18 mouse cellular contexts compared by ENCODE assay signal in the genomic region with DNA sequence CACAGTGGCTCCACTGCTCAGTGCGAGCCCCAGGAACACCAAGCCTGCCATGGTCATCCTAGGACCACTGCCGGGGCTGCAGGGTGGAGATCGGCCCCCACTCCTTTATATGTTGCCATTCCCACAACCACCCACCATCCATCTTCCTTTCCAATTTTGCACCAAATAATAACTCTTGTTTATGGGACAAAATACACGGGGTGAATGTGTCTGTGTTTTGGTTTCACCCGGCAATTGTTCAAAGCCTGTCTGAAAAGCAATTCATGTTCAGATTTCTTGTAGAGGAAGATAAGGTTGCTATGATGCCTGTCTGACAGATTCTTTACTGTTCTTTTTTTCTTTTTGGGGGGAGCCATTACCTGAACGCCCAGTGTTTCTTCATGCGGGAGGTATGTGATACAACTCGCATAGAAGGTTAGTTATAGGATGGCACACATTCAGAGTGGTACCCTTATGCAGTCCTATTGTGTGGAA. TPM values are rescaled to one million over a fixed set of nuclear protein-coding genes. Genes with fewer than 3 reads are reported as not detected.
"Had no signal": no experiment of that assay in that cellular context is flagged by ENCODE, and none has a peak within 500 bp of the region (broad histone marks: within the 10 kb centered on the region; RNA-seq: fewer than 3 reads in every experiment).

Gene Pkd1l2 (minus strand): TSS at position 51 of the 474 bp plus-strand sequence.

- H3K27ac ChIP-seq: lung, embryonic 15.5 days; midbrain, embryonic 12.5 days; midbrain, embryonic 15.5 days; neural tube, embryonic 13.5 days; stomach, embryonic 15.5 days had no signal

- ATAC-seq: intestine, embryonic 16.5 days; midbrain, embryonic 15.5 days had no signal

- H3K4me1 ChIP-seq: midbrain, embryonic 12.5 days; midbrain, embryonic 15.5 days; neural tube, embryonic 13.5 days; stomach, embryonic 15.5 days had no signal

- H3K4me2 ChIP-seq: lung, embryonic 15.5 days; midbrain, embryonic 12.5 days; midbrain, embryonic 15.5 days; neural tube, embryonic 13.5 days; stomach, embryonic 15.5 days had no signal

- DNase-seq: kidney, adult 18-20 months; kidney, adult 9 months; kidney, postnatal 4 days; lung, adult 18-20 months; lung, postnatal 10 days; lung, postnatal 36 days; retina, postnatal 1 day; right cerebral cortex, postnatal 25 days; spleen, adult 18-20 months; thymus, postnatal 25 days had no signal

- H3K9me3 ChIP-seq: lung, embryonic 15.5 days; midbrain, embryonic 12.5 days; midbrain, embryonic 15.5 days; neural tube, embryonic 13.5 days; stomach, embryonic 15.5 days had no signal

- H3K36me3 ChIP-seq: lung, embryonic 15.5 days; midbrain, embryonic 12.5 days; midbrain, embryonic 15.5 days; neural tube, embryonic 13.5 days; stomach, embryonic 15.5 days had no signal

- H3K9ac ChIP-seq: lung, embryonic 15.5 days; midbrain, embryonic 12.5 days; midbrain, embryonic 15.5 days; neural tube, embryonic 13.5 days; stomach, embryonic 15.5 days had no signal

- H3K27me3 ChIP-seq: lung, embryonic 15.5 days; midbrain, embryonic 12.5 days; midbrain, embryonic 15.5 days; neural tube, embryonic 13.5 days had no signal

- H3K4me3 ChIP-seq: lung, embryonic 15.5 days; midbrain, embryonic 12.5 days; midbrain, embryonic 15.5 days; myocyte; neural tube, embryonic 13.5 days; stomach, embryonic 15.5 days had no signal

RNA-seq across cellular contexts. Expression of gene Pkd1l2, which starts in this region (rescaled TPM):
- polyA plus RNA-seq: limb, embryonic 11.5 days; lung, embryonic 15.5 days; midbrain, embryonic 12.5 days; midbrain, embryonic 15.5 days; neural tube, embryonic 13.5 days had no signal
